Mouse (Mus musculus) kidney, postnatal 0 days (tissue): ENCODE data around the gene Hils1. TPM values are rescaled to one million over a fixed set of nuclear protein-coding genes. Genes with fewer than 3 reads are reported as not detected.

Experiments
- ATAC-seq: fragments of 200-750 bp; cut with Nextera tagmentation; replicated peaks from 2 replicates; pipeline ENCODE4 v1.8.0; 2017; ENCODE audit warnings: low read depth, moderate number of reproducible peaks, moderate TSS enrichment, moderate library complexity; ENCODE audit not compliant: low FRiP score
- DNase-seq: peaks from one replicate; pipeline ENCODE4 v3.0.0-alpha.2; 2016; ENCODE audit warnings: low spot score
- H3K27ac ChIP-seq: fragments of 300-500 bp; sonication (generic); 2 replicates; pipeline ENCODE4 v1.5.1; 2014; ENCODE audit warnings: mild to moderate bottlenecking
- H3K27me3 ChIP-seq: fragments of 300-500 bp; sonication (generic); 2 replicates; pipeline ENCODE4 v1.6.1; 2014; ENCODE audit warnings: low read length, mixed read lengths; ENCODE audit not compliant: insufficient read depth
- H3K36me3 ChIP-seq: fragments of 300-500 bp; sonication (generic); 2 replicates; pipeline ENCODE4 v1.6.1; 2014; ENCODE audit warnings: low read length, mixed read lengths; ENCODE audit not compliant: insufficient read depth
- H3K4me1 ChIP-seq: fragments of 300-500 bp; sonication (generic); replicated peaks from 2 replicates; pipeline ENCODE4 v1.6.1; 2014; ENCODE audit warnings: antibody characterized with exemption, low read length, mixed read lengths; ENCODE audit not compliant: insufficient read depth
- H3K4me2 ChIP-seq: fragments of 300-500 bp; sonication (generic); 2 replicates; pipeline ENCODE4 v1.6.1; 2014; ENCODE audit warnings: mild to moderate bottlenecking, low read length, moderate library complexity, mixed read lengths
- H3K4me3 ChIP-seq: fragments of 300-500 bp; sonication (generic); replicated peaks from 2 replicates; pipeline ENCODE4 v1.5.1; 2014; ENCODE audit warnings: low read depth, low read length
- H3K9ac ChIP-seq: fragments of 300-500 bp; sonication (generic); 2 replicates; pipeline ENCODE4 v1.6.1; 2014; ENCODE audit warnings: low read depth, low read length
- H3K9me3 ChIP-seq: fragments of 300-500 bp; sonication (generic); replicated peaks from 2 replicates; pipeline ENCODE4 v1.6.1; 2016; ENCODE audit warnings: low read length, inconsistent platforms, mixed read lengths
- CTCF ChIP-seq: IDR thresholded peaks from 2 replicates; pipeline ENCODE4 v1.5.1; 2016; ENCODE audit warnings: antibody characterized with exemption, low read depth, mild to moderate bottlenecking, moderate library complexity
- WGBS: fragments of 180-500 bp; shearing (Covaris S2); extraction: QIAGEN DNeasy Blood & Tissue Kit; methylation state at CpG from one replicate; pipeline ENCODE4 v1.1.7; 2014; 5-methylcytosine and 5-hydroxymethylcytosine counted together
- polyA plus RNA-seq: library from polyadenylated mRNA; unstranded; fragments of >200 nt; fragmentation: Nextera tagmentation; extraction: Ambion mirVana; gene quantifications from 2 replicates; pipeline ENCODE4 v1.2.1, GENCODE M21; 2015

Gene Hils1
- polyA plus RNA-seq, 1 experiment from 2014 or later, result not detected

GRCm38 (mm10) chr11:94928820-94929219 is 38.6 kb upstream of the Hils1 start:
- no peak for TF ChIP-seq CTCF
- H3K9ac ChIP-seq, result 0 out of 2 replicates have a peak overlapping the region, but pooled peaks have one; percentile 18
- peak overlapping the region; percentile 92 for H3K27ac ChIP-seq
- DNase-seq (peak; percentile 96), ATAC-seq (peak; percentile 93)
- no peaks in the 10 kb centered on the region for H3K27me3 ChIP-seq
- no peaks in the 10 kb centered on the region for H3K9me3 ChIP-seq
- WGBS, result 4% methylated on average over 13 of the region's 13 CpGs
- H3K4me3 ChIP-seq, result no peak overlapping the region
- H3K4me1 ChIP-seq, result peaks cover 30% of the 10 kb centered on the region
- peak overlapping the region; percentile 21; the same call in 1 of the 2 replicates for H3K4me2 ChIP-seq
- H3K36me3 ChIP-seq, result no peaks in the 10 kb centered on the region

- Histone ChIP-seq H3K4me1 (peaks cover 34% of the 10 kb centered on the region), H3K27ac (peak overlapping the region; percentile 92), H3K9me3 (no peaks in the 10 kb centered on the region), H3K4me3 (no peak overlapping the region), H3K36me3 (no peaks in the 10 kb centered on the region), H3K27me3 (no peaks in the 10 kb centered on the region), H3K4me2 (peak overlapping the region; percentile 21; the same call in 1 of the 2 replicates), H3K9ac (no peak overlapping the region)
- TF ChIP-seq CTCF, result no peak
- 33% methylated on average over 9 of the region's 9 CpGs for WGBS
- ATAC-seq (no peak), DNase-seq (peak; percentile 41)
These were observed 37.8 kb upstream of the Hils1 start for GRCm38 (mm10) chr11:94929599-94929998.

DNA sequence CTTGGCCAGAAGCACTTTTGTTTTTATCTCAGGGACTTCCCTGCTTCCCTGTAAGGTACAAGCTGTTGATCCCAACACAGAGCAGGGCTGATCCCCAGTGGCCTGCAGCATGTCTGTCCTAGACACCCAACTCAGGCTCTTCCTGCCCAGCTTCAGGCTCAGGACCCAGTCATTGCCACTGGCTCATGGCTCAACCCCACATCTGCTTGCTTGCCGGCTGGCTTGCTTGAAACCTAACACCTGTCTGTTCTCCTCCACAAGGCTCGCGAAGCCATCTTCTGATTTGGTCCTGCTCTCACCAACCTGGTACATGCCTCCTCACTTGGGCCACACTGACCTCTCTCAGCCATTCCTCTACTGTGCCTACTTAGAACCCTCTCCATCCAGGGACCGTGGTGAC is 37.2 kb upstream of the Hils1 start:
- ATAC-seq, result no peak
- Histone ChIP-seq H3K4me1 (peaks cover 34% of the 10 kb centered on the region), H3K4me3 (no peak overlapping the region), H3K9ac (no peak overlapping the region), H3K36me3 (no peaks in the 10 kb centered on the region), H3K27ac (peak overlapping the region; percentile 92), H3K4me2 (no peak overlapping the region), H3K9me3 (no peaks in the 10 kb centered on the region), H3K27me3 (0 out of 2 replicates have a peak, but pooled peaks cover 3% of the 10 kb centered on the region)
- DNase-seq, result no peak
- TF ChIP-seq CTCF, result no peak
- WGBS, result 37% methylated on average over 4 of the region's 4 CpGs

DNA sequence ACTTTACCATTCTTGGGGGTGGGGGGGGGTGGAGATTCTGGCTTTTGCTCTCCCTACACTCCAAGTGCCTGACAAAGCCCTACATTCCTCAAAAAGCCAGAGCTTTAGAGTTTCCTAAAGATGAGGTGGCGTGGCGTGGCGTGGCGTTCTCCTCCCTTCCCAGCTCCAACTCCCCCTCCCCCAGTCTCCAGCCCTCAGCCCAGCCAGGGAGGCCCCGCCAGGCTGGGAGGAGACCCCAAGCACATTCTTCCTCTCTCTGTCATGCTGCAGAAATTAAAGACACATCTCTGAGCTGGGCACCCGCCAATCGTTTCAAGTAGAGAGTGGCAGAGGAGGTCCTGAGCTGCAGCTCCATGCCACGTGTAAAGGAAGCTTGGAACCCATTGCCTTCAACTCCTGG is 33.8 kb upstream of the Hils1 start:
- Histone ChIP-seq H3K36me3 (no peaks in the 10 kb centered on the region), H3K4me3 (no peak overlapping the region), H3K4me2 (0 out of 2 replicates have a peak overlapping the region, but pooled peaks have one; percentile 19), H3K9me3 (no peaks in the 10 kb centered on the region), H3K27ac (peak overlapping the region; percentile 72), H3K9ac (no peak overlapping the region), H3K27me3 (0 out of 2 replicates have a peak, but pooled peaks cover 6% of the 10 kb centered on the region), H3K4me1 (peaks cover 28% of the 10 kb centered on the region)
- ATAC-seq, result no peak
- WGBS, result 19% methylated on average over 8 of the region's 8 CpGs
- peak; percentile 72 for DNase-seq
- TF ChIP-seq CTCF, result no peak

DNA sequence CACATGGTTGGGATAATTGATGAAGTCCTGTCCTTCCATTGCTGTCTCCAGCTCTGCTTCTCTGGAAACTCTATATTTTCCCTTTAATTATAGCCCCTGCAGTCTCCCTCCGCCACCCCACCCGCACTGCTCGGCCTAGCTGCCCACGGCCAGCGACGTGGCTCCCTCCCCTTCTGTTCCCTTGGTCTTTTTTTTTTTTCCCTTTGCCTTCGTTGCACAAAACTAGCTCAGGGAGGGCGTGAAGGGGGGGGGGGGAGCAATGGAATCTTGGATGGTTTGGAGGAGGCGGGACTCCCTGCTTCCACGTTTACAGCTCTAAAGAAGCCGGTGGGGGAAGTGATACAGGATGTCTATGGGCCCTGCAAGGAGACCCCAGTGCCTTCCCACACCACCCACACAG is 32.9 kb upstream of the Hils1 start:
- no peak for TF ChIP-seq CTCF
- ATAC-seq (no peak), DNase-seq (peak; percentile 43)
- Histone ChIP-seq H3K9ac (no peak overlapping the region), H3K27ac (peak overlapping the region; percentile 72), H3K27me3 (0 out of 2 replicates have a peak, but pooled peaks cover 6% of the 10 kb centered on the region), H3K36me3 (no peaks in the 10 kb centered on the region), H3K4me3 (no peak overlapping the region), H3K4me2 (no peak overlapping the region; the same call in 1 of the 2 replicates), H3K4me1 (peaks cover 26% of the 10 kb centered on the region), H3K9me3 (no peaks in the 10 kb centered on the region)
- 20% methylated on average over 11 of the region's 11 CpGs for WGBS

GRCm38 (mm10) chr11:94936045-94936444 is 31.3 kb upstream of the Hils1 start, which contains the start of gene Col1a1:
Col1a1 (plus strand) TSS chr11:94936224.
- TF ChIP-seq CTCF, result no peak
- H3K9ac ChIP-seq, result peak within 1 kb of the TSS; percentile 62
- peak within 1 kb of the TSS; percentile 76 for H3K27ac ChIP-seq
- peaks cover 20% of the 10 kb centered on the region for H3K4me1 ChIP-seq
- H3K27me3 ChIP-seq, result 0 out of 2 replicates have a peak, but pooled peaks cover 6% of the 10 kb centered on the region
- peak within 1 kb of the TSS; percentile 77 for H3K4me2 ChIP-seq
- peak; percentile 86 for DNase-seq
- 15% methylated on average over 19 of the region's 19 CpGs for WGBS
- H3K9me3 ChIP-seq, result no peaks in the 10 kb centered on the region
- H3K4me3 ChIP-seq, result peak within 1 kb of the TSS; percentile 44
- peak; percentile 33; the same call in 1 of the 2 replicates for ATAC-seq
- H3K36me3 ChIP-seq, result 0 out of 2 replicates have a peak, but pooled peaks cover under 1% of the 10 kb centered on the region
